In genomic region chr1:75704832-75705650, GRCm38 (mm10) we compare ENCODE assay signal across 8 mouse cellular contexts.
A peak's percentile ranks its signal among the peaks of the same experiment; 100 is the strongest.
DNase-seq lines count a peak whose midpoint lies in the region; ATAC-seq and TF ChIP-seq lines count a peak whose summit lies in the region.

No protein-coding gene starts in this region.

- H3K4me1 ChIP-seq in heart, embryonic 14.5 days (ENCODE audit: control insufficient read depth in 2 of 2, insufficient read depth in 2 of 2, low read length in 2 of 2), result peaks cover 2 to 3% of the 10 kb centered on the region in 2 experiments; a peak in 1 of 4 replicates
- peaks cover 15% of the 10 kb centered on the region for H3K4me1 ChIP-seq in limb, embryonic 12.5 days (replicated peaks)
- no peaks in the 10 kb centered on the region for H3K4me1 ChIP-seq in stomach, postnatal 0 days (replicated peaks; ENCODE audit: control insufficient read depth, insufficient read depth)

- no peak overlapping the region for H3K9ac ChIP-seq in heart, embryonic 14.5 days (ENCODE audit: low read length)
- H3K9ac ChIP-seq in limb, embryonic 12.5 days (replicated peaks), result no peak overlapping the region
- H3K9ac ChIP-seq in stomach, postnatal 0 days (ENCODE audit: low read length), result no peak overlapping the region

- WGBS in heart, embryonic 14.5 days, result 58% methylated on average over 24 of the region's 24 CpGs
- 40% methylated on average over 24 of the region's 24 CpGs for WGBS in limb, embryonic 12.5 days
- 43% methylated on average over 24 of the region's 24 CpGs for WGBS in stomach, postnatal 0 days

- H3K9me3 ChIP-seq in heart, embryonic 14.5 days (ENCODE audit: control insufficient read depth, low read length), result no peaks in the 10 kb centered on the region
- H3K9me3 ChIP-seq in limb, embryonic 12.5 days, result no peaks in the 10 kb centered on the region
- H3K9me3 ChIP-seq in stomach, postnatal 0 days (ENCODE audit: control insufficient read depth, low read length), result no peaks in the 10 kb centered on the region

- ATAC-seq in heart, embryonic 14.5 days (ENCODE audit: insufficient number of reproducible peaks, insufficient read depth, low FRiP score, low read depth), result no peak
- ATAC-seq in limb, embryonic 12.5 days (ENCODE audit: insufficient number of reproducible peaks, insufficient read depth, low FRiP score, low TSS enrichment, low read depth), result no peak
- no peak for ATAC-seq in stomach, postnatal 0 days (ENCODE audit: low FRiP score, low TSS enrichment)

- no peak overlapping the region for H3K4me3 ChIP-seq in heart, embryonic 14.5 days (ENCODE audit: control insufficient read depth in 1 of 2, insufficient read depth in 1 of 2, low read depth in 1 of 2, low read length in 2 of 2)
- H3K4me3 ChIP-seq in limb, embryonic 12.5 days (replicated peaks), result no peak overlapping the region
- H3K4me3 ChIP-seq in stomach, postnatal 0 days (ENCODE audit: low read depth, low read length), result no peak overlapping the region

- H3K4me2 ChIP-seq in heart, embryonic 14.5 days (ENCODE audit: low read length), result peak overlapping the region; percentile 23
- H3K4me2 ChIP-seq in limb, embryonic 12.5 days, result peak overlapping the region; percentile 24; the same call in 1 of the 2 replicates
- peak overlapping the region; percentile 29; the same call in 1 of the 2 replicates for H3K4me2 ChIP-seq in stomach, postnatal 0 days (replicated peaks; ENCODE audit: low read depth)

- TF ChIP-seq EP300 in stomach, postnatal 0 days (optimal IDR thresholded peaks at IDR 0.05), result no peak

- intact Hi-C loops in heart, postnatal 25 days (cut with DNase I), result no loop called here
- intact Hi-C loops in gastrocnemius, postnatal 36 days (cut with DNase I), result no loop called here

- no peaks in the 10 kb centered on the region for H3K27me3 ChIP-seq in heart, embryonic 14.5 days (ENCODE audit: control insufficient read depth, insufficient read depth, low read length)
- H3K27me3 ChIP-seq in limb, embryonic 12.5 days, result no peaks in the 10 kb centered on the region
- H3K27me3 ChIP-seq in stomach, postnatal 0 days (ENCODE audit: control insufficient read depth, insufficient read depth, low read length), result no peaks in the 10 kb centered on the region

- no peak for DNase-seq in heart, postnatal 25 days (ENCODE audit: low spot score)
- DNase-seq in brain, embryonic 14.5 days (ENCODE audit: low read depth), result peak; percentile 94
- DNase-seq in gastrocnemius, postnatal 36 days, result peak; percentile 23 to 37
- no peak for DNase-seq in stomach, postnatal 0 days (ENCODE audit: low spot score)
- DNase-seq in liver, result no peak
- DNase-seq in ovary, postnatal 36 days (ENCODE audit: low spot score), result no peak

- no peak for TF ChIP-seq POLR2A in brain, embryonic 14.5 days (IDR thresholded peaks at IDR 0.05; ENCODE audit: borderline replicate concordance, extremely low read depth, insufficient read depth, insufficient read length, poor library complexity, severe bottlenecking)

- H3K27ac ChIP-seq in heart, embryonic 14.5 days (replicated peaks in 1 of 2; ENCODE audit: control insufficient read depth in 1 of 2, insufficient read depth in 1 of 2, low read depth in 2 of 2, low read length in 2 of 2), result no peak overlapping the region
- H3K27ac ChIP-seq in limb, embryonic 12.5 days, result peak overlapping the region; percentile 41; the same call in 1 of the 2 replicates
- no peak overlapping the region for H3K27ac ChIP-seq in stomach, postnatal 0 days (replicated peaks)

- TF ChIP-seq CTCF in brain, embryonic 14.5 days (IDR thresholded peaks at IDR 0.05; ENCODE audit: borderline replicate concordance, extremely low read depth, insufficient read depth, insufficient read length), result no peak
- no peak for TF ChIP-seq CTCF in stomach, postnatal 0 days (IDR thresholded peaks at IDR 0.05; ENCODE audit: low read depth)

- H3K36me3 ChIP-seq in heart, embryonic 14.5 days (ENCODE audit: control insufficient read depth, insufficient read depth, low read length), result no peaks in the 10 kb centered on the region
- H3K36me3 ChIP-seq in limb, embryonic 12.5 days, result no peaks in the 10 kb centered on the region
- H3K36me3 ChIP-seq in stomach, postnatal 0 days (ENCODE audit: control insufficient read depth, insufficient read depth, low read length), result no peaks in the 10 kb centered on the region

Comparison
In these comparisons a context has a peak if more than half of its experiments do, and no peak if none do; other contexts are left out.
1. DNase-seq: peak in brain, embryonic 14.5 days (single experiment) and gastrocnemius, postnatal 36 days (2 of 2); none in heart, postnatal 25 days (single experiment), stomach, postnatal 0 days (single experiment), liver (single experiment) and ovary, postnatal 36 days (single experiment).
2. Peak in every context shown above with its lines, with median percentiles within 50 percentile points of each other: H3K4me2 ChIP-seq.